Mouse (Mus musculus): Measurements from ENCODE around the gene Emp1.
A peak's percentile ranks its signal among the peaks of the same experiment; 100 is the strongest.

Emp1 gene

GRCm38 (mm10) chr6:135364041-135364745 is 1.8 kb downstream of the Emp1 start:
- DNase-seq, result peak; percentile 39 to 64

GRCm38 (mm10) chr6:135364891-135365301 is 2.6 kb downstream of the Emp1 start:
- peak; percentile 79 to 82 for DNase-seq

- no peak for DNase-seq
Measured at GRCm38 (mm10) chr6:135365614-135366013, 3.3 kb downstream of the Emp1 start.

GRCm38 (mm10) chr6:135368230-135368629 is 5.9 kb downstream of the Emp1 start:
- peak in 1 of 2 experiments; percentile 35 for DNase-seq

GRCm38 (mm10) chr6:135369551-135369968 is 7.2 kb downstream of the Emp1 start:
- DNase-seq, result peak in 1 of 2 experiments; percentile 57

- DNase-seq, result no peak
Measured at GRCm38 (mm10) chr6:135370954-135371353, 8.6 kb downstream of the Emp1 start.

- no peak for DNase-seq
Measured at GRCm38 (mm10) chr6:135373357-135373756, 11.0 kb downstream of the Emp1 start.

- no peak for DNase-seq
Measured at GRCm38 (mm10) chr6:135375818-135376217, 13.5 kb downstream of the Emp1 start.

- DNase-seq, result no peak
Measured at GRCm38 (mm10) chr6:135376248-135376647, 13.9 kb downstream of the Emp1 start.

- peak; percentile 58 to 69 for DNase-seq
Measured at GRCm38 (mm10) chr6:135377583-135378319, 15.4 kb downstream of the Emp1 start.

GRCm38 (mm10) chr6:135383919-135384318 is 21.6 kb downstream of the Emp1 start:
- no peak for DNase-seq

- DNase-seq, result peak; percentile 36 to 46
Measured at GRCm38 (mm10) chr6:135385738-135386459, 23.6 kb downstream of the Emp1 start.

- DNase-seq, result no peak
Measured at GRCm38 (mm10) chr6:135387653-135388052, 25.3 kb downstream of the Emp1 start.

- DNase-seq, result no peak
Measured at GRCm38 (mm10) chr6:135388711-135389110, 26.4 kb downstream of the Emp1 start.

- DNase-seq, result no peak
Measured at GRCm38 (mm10) chr6:135390398-135390797, 28.1 kb downstream of the Emp1 start.

- DNase-seq, result no peak
Measured at GRCm38 (mm10) chr6:135395375-135395774, 33.0 kb downstream of the Emp1 start.

- DNase-seq, result no peak
Measured at GRCm38 (mm10) chr6:135397089-135397488, 34.7 kb downstream of the Emp1 start.

- no peak for DNase-seq
Measured at GRCm38 (mm10) chr6:135397788-135398187, 35.4 kb downstream of the Emp1 start.

GRCm38 (mm10) chr6:135398801-135399200 is 36.5 kb downstream of the Emp1 start:
- peak in 1 of 2 experiments; percentile 19 for DNase-seq

GRCm38 (mm10) chr6:135400306-135400705 is 38.0 kb downstream of the Emp1 start:
- DNase-seq, result peak; percentile 51 to 73

- DNase-seq, result no peak
Measured at GRCm38 (mm10) chr6:135405093-135405492, 42.7 kb downstream of the Emp1 start.

GRCm38 (mm10) chr6:135407323-135407722 is 45.0 kb downstream of the Emp1 start:
- no peak for DNase-seq

GRCm38 (mm10) chr6:135411712-135412319 is 49.5 kb downstream of the Emp1 start:
- DNase-seq, result no peak
